Mouse (Mus musculus): Measurements from ENCODE around the gene Ctsh.

DNA sequence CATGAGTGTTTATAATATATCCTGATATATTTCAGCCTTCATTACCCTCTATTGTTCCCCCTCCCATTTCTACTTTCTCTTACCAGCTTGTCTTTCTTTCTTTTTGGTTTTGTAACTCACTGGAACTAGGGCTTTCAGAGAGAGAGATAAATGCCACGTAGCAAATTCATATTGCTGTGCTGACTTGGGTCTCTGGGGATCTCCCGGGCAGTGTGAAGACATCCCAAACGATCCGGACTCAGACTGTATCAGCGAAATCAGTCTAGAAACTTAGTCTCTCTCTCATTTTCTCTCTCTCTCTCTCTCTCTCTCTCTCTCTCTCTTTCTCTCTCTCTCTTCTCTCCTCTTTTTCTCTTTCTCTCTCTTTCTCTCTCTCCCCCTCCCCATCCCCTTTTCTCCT, 1.5 kb downstream of the Ctsh start:
- TF ChIP-seq CTCF (conservative IDR thresholded peaks at IDR 0.05; ENCODE audit: insufficient read depth, insufficient read length, low read depth, low read length) (no peak), POLR2A (IDR thresholded peaks at IDR 0.05; ENCODE audit: low read depth, low read length) (no peak)

All from kidney, adult 2 months (tissue).